ENCODE assay signal across 8 mouse cellular contexts in genomic region chr10:80116563-80116926, GRCm38 (mm10). TPM values are rescaled to one million over a fixed set of nuclear protein-coding genes. Genes with fewer than 3 reads are reported as not detected.
DNase-seq lines count a peak whose midpoint lies in the region; ATAC-seq and TF ChIP-seq lines count a peak whose summit lies in the region.

No protein-coding gene starts in this region.

- peaks cover 38% of the 10 kb centered on the region for H3K4me1 ChIP-seq in kidney, embryonic 16.5 days (ENCODE audit: insufficient read depth, low read length)
- H3K4me1 ChIP-seq in heart, embryonic 16.5 days (ENCODE audit: control insufficient read depth, insufficient read depth, low read length): peaks cover 37% of the 10 kb centered on the region
- peaks cover 19 to 31% of the 10 kb centered on the region in 2 experiments for H3K4me1 ChIP-seq in liver, embryonic 14.5 days (replicated peaks; ENCODE audit: control insufficient read depth in 2 of 2, insufficient read depth in 2 of 2, low read length in 1 of 2)
- peaks cover 39% of the 10 kb centered on the region for H3K4me1 ChIP-seq in stomach, embryonic 15.5 days

- H3K27ac ChIP-seq in kidney, embryonic 16.5 days (ENCODE audit: low read length): 0 out of 2 replicates have a peak overlapping the region, but pooled peaks have one; percentile 2
- H3K27ac ChIP-seq in heart, embryonic 16.5 days (ENCODE audit: low read length): peak overlapping the region; percentile 67
- peak overlapping the region; percentile 69 for H3K27ac ChIP-seq in liver, embryonic 14.5 days
- H3K27ac ChIP-seq in stomach, embryonic 15.5 days: peak overlapping the region; percentile 87

- no peak for DNase-seq in kidney, postnatal 14 days
- peak; percentile 33 for DNase-seq in brain, embryonic 14.5 days (ENCODE audit: low read depth)
- DNase-seq in liver, embryonic 14.5 days (ENCODE audit: low read depth in 3 of 3, low spot score in 3 of 3): no peak
- no peak for DNase-seq in layer of hippocampus, postnatal 25 days (ENCODE audit: extremely low spot score in 1 of 2, low spot score in 1 of 2)
- no peak for DNase-seq in left cerebral cortex, adult 9 months (ENCODE audit: low spot score in 2 of 2)

- peak overlapping the region; percentile 95 for H3K9ac ChIP-seq in kidney, embryonic 16.5 days (replicated peaks; ENCODE audit: low read length)
- peak overlapping the region; percentile 94 for H3K9ac ChIP-seq in heart, embryonic 16.5 days (ENCODE audit: low read length)
- H3K9ac ChIP-seq in liver, embryonic 14.5 days (replicated peaks): peak overlapping the region; percentile 99
- peak overlapping the region; percentile 86; the same call in 1 of the 2 replicates for H3K9ac ChIP-seq in stomach, embryonic 15.5 days

- no peaks in the 10 kb centered on the region for H3K9me3 ChIP-seq in kidney, embryonic 16.5 days (ENCODE audit: low read length)
- H3K9me3 ChIP-seq in heart, embryonic 16.5 days (replicated peaks; ENCODE audit: control insufficient read depth, low read length): no peaks in the 10 kb centered on the region
- H3K9me3 ChIP-seq in liver, embryonic 14.5 days (ENCODE audit: control insufficient read depth, low read length): no peaks in the 10 kb centered on the region
- no peaks in the 10 kb centered on the region for H3K9me3 ChIP-seq in stomach, embryonic 15.5 days

- TF ChIP-seq CTCF in brain, embryonic 14.5 days (IDR thresholded peaks at IDR 0.05; ENCODE audit: borderline replicate concordance, extremely low read depth, insufficient read depth, insufficient read length): no peak
- no peak for TF ChIP-seq CTCF in liver, embryonic 14.5 days (IDR thresholded peaks at IDR 0.05; ENCODE audit: low read depth)

- TF ChIP-seq EP300 in liver, embryonic 14.5 days (IDR thresholded peaks at IDR 0.05; ENCODE audit: low read depth): no peak

- no peaks in the 10 kb centered on the region for H3K27me3 ChIP-seq in kidney, embryonic 16.5 days (ENCODE audit: insufficient read depth, low read length)
- H3K27me3 ChIP-seq in heart, embryonic 16.5 days (ENCODE audit: control insufficient read depth, insufficient read depth, low read length): no peaks in the 10 kb centered on the region
- no peaks in the 10 kb centered on the region for H3K27me3 ChIP-seq in liver, embryonic 14.5 days (ENCODE audit: control insufficient read depth, insufficient read depth, low read length)
- no peaks in the 10 kb centered on the region for H3K27me3 ChIP-seq in stomach, embryonic 15.5 days (replicated peaks)

- ATAC-seq in kidney, embryonic 16.5 days (ENCODE audit: low FRiP score, low TSS enrichment): no peak
- ATAC-seq in heart, embryonic 16.5 days (replicated peaks; ENCODE audit: extremely low read depth, insufficient read depth, low FRiP score): no peak
- no peak for ATAC-seq in liver, embryonic 14.5 days (ENCODE audit: insufficient read depth)
- no peak for ATAC-seq in stomach, embryonic 15.5 days (ENCODE audit: insufficient read depth, low FRiP score, low read depth)

- H3K4me2 ChIP-seq in kidney, embryonic 16.5 days (replicated peaks; ENCODE audit: low read depth, low read length): peak overlapping the region; percentile 97
- H3K4me2 ChIP-seq in heart, embryonic 16.5 days (ENCODE audit: low read depth, low read length): peak overlapping the region; percentile 96
- H3K4me2 ChIP-seq in liver, embryonic 14.5 days (ENCODE audit: low read depth): peak overlapping the region; percentile 81
- peak overlapping the region; percentile 95 for H3K4me2 ChIP-seq in stomach, embryonic 15.5 days

- H3K36me3 ChIP-seq in kidney, embryonic 16.5 days (ENCODE audit: insufficient read depth, low read length): peaks cover 27% of the 10 kb centered on the region
- H3K36me3 ChIP-seq in heart, embryonic 16.5 days (ENCODE audit: control insufficient read depth, insufficient read depth): peaks cover 13% of the 10 kb centered on the region
- peaks cover 42% of the 10 kb centered on the region for H3K36me3 ChIP-seq in liver, embryonic 14.5 days (replicated peaks; ENCODE audit: control insufficient read depth, insufficient read depth, low read depth)
- H3K36me3 ChIP-seq in stomach, embryonic 15.5 days: peaks cover 10% of the 10 kb centered on the region; the same call in 1 of the 2 replicates

- WGBS in kidney, embryonic 16.5 days: 0% methylated on average over 27 of the region's 27 CpGs
- under 1% methylated on average over 27 of the region's 27 CpGs for WGBS in heart, embryonic 16.5 days
- WGBS in liver, embryonic 14.5 days (ENCODE audit: insufficient replicate concordance): under 1% methylated on average over 27 of the region's 27 CpGs
- 0% methylated on average over 27 of the region's 27 CpGs for WGBS in stomach, embryonic 15.5 days

- no peak for TF ChIP-seq POLR2A in brain, embryonic 14.5 days (IDR thresholded peaks at IDR 0.05; ENCODE audit: borderline replicate concordance, extremely low read depth, insufficient read depth, insufficient read length, poor library complexity, severe bottlenecking)

- peak overlapping the region; percentile 90 for H3K4me3 ChIP-seq in kidney, embryonic 16.5 days (ENCODE audit: low read length)
- peak overlapping the region; percentile 92 for H3K4me3 ChIP-seq in heart, embryonic 16.5 days (ENCODE audit: low read length)
- H3K4me3 ChIP-seq in liver, embryonic 14.5 days (ENCODE audit: insufficient read depth in 1 of 2, low read depth in 2 of 2, low read length in 2 of 2): peak overlapping the region; percentile 85 to 97
- peak overlapping the region; percentile 95 for H3K4me3 ChIP-seq in stomach, embryonic 15.5 days (replicated peaks)

RNA-seq across cellular contexts. Expression of gene Stk11, which starts 0.9 kb away (rescaled TPM):
- 18.2 and 20.2 TPM in 2 replicates for polyA plus RNA-seq in kidney, embryonic 16.5 days (2015; fragmentation: Nextera tagmentation; extraction: Ambion mirVana)
- 112 and 127 TPM in 2 replicates for polyA plus RNA-seq in brain, embryonic 14.5 days (2012; rRNA removed)
- 13.8 and 15.3 TPM in 2 replicates for polyA plus RNA-seq in heart, embryonic 16.5 days (2015; fragmentation: Nextera tagmentation; extraction: Ambion mirVana)
- polyA plus RNA-seq in liver, embryonic 14.5 days (2012; rRNA removed): 80.5 and 88.8 TPM in 2 replicates
- 17.4 and 18.9 TPM in 2 replicates for polyA plus RNA-seq in liver, embryonic 14.5 days (2014; fragmentation: Nextera tagmentation; extraction: Ambion mirVana)
- 16.9 and 19.2 TPM in 2 replicates for polyA plus RNA-seq in stomach, embryonic 15.5 days (2015; fragmentation: Nextera tagmentation; extraction: Ambion mirVana)
- total RNA-seq in layer of hippocampus, postnatal 25 days (2021): 10 to 100 TPM; 89.1 to 94.3 TPM

RNA-seq across cellular contexts. Expression of gene Sbno2, which starts 11.2 kb away (rescaled TPM):
- 16.1 and 17.6 TPM in 2 replicates for polyA plus RNA-seq in kidney, embryonic 16.5 days (2015; fragmentation: Nextera tagmentation; extraction: Ambion mirVana)
- polyA plus RNA-seq in brain, embryonic 14.5 days (2012; rRNA removed): 30.2 and 31.1 TPM in 2 replicates
- 11.7 and 13.5 TPM in 2 replicates for polyA plus RNA-seq in heart, embryonic 16.5 days (2015; fragmentation: Nextera tagmentation; extraction: Ambion mirVana)
- 10.0 and 10.1 TPM in 2 replicates for polyA plus RNA-seq in liver, embryonic 14.5 days (2012; rRNA removed)
- polyA plus RNA-seq in liver, embryonic 14.5 days (2014; fragmentation: Nextera tagmentation; extraction: Ambion mirVana): 6.6 and 7.6 TPM in 2 replicates
- 14.8 and 15.9 TPM in 2 replicates for polyA plus RNA-seq in stomach, embryonic 15.5 days (2015; fragmentation: Nextera tagmentation; extraction: Ambion mirVana)
- 10 to 100 TPM; 14.5 to 22.0 TPM for total RNA-seq in layer of hippocampus, postnatal 25 days (2021)

RNA-seq across cellular contexts. Expression of gene Atp5d, which starts 21.9 kb away (rescaled TPM):
- 676 and 688 TPM in 2 replicates for polyA plus RNA-seq in kidney, embryonic 16.5 days (2015; fragmentation: Nextera tagmentation; extraction: Ambion mirVana)
- polyA plus RNA-seq in brain, embryonic 14.5 days (2012; rRNA removed): 445 and 501 TPM in 2 replicates
- polyA plus RNA-seq in heart, embryonic 16.5 days (2015; fragmentation: Nextera tagmentation; extraction: Ambion mirVana): 1,107 and 1,132 TPM in 2 replicates
- polyA plus RNA-seq in liver, embryonic 14.5 days (2012; rRNA removed): 196 and 211 TPM in 2 replicates
- 249 and 270 TPM in 2 replicates for polyA plus RNA-seq in liver, embryonic 14.5 days (2014; fragmentation: Nextera tagmentation; extraction: Ambion mirVana)
- polyA plus RNA-seq in stomach, embryonic 15.5 days (2015; fragmentation: Nextera tagmentation; extraction: Ambion mirVana): 544 and 602 TPM in 2 replicates
- total RNA-seq in layer of hippocampus, postnatal 25 days (2021): 100 to 1,000 TPM; 338 to 391 TPM

RNA-seq across cellular contexts. Expression of gene Cbarp, which starts 24.1 kb away (rescaled TPM):
- polyA plus RNA-seq in kidney, embryonic 16.5 days (2015; fragmentation: Nextera tagmentation; extraction: Ambion mirVana): 6.4 and 7.3 TPM in 2 replicates
- 152 and 242 TPM in 2 replicates for polyA plus RNA-seq in brain, embryonic 14.5 days (2012; rRNA removed)
- polyA plus RNA-seq in heart, embryonic 16.5 days (2015; fragmentation: Nextera tagmentation; extraction: Ambion mirVana): 2.5 TPM in 2 replicates
- polyA plus RNA-seq in liver, embryonic 14.5 days (2012; rRNA removed): 1.8 and 2.2 TPM in 2 replicates
- polyA plus RNA-seq in liver, embryonic 14.5 days (2014; fragmentation: Nextera tagmentation; extraction: Ambion mirVana): 0.42 and 1.1 TPM in 2 replicates
- polyA plus RNA-seq in stomach, embryonic 15.5 days (2015; fragmentation: Nextera tagmentation; extraction: Ambion mirVana): 5.1 and 6.7 TPM in 2 replicates
- 100 to 1,000 TPM; 399 to 401 TPM for total RNA-seq in layer of hippocampus, postnatal 25 days (2021)

RNA-seq across cellular contexts. Expression of gene Midn, which starts 31.5 kb away (rescaled TPM):
- polyA plus RNA-seq in kidney, embryonic 16.5 days (2015; fragmentation: Nextera tagmentation; extraction: Ambion mirVana): 15.9 and 16.8 TPM in 2 replicates
- 177 and 213 TPM in 2 replicates for polyA plus RNA-seq in brain, embryonic 14.5 days (2012; rRNA removed)
- 10.3 and 13.0 TPM in 2 replicates for polyA plus RNA-seq in heart, embryonic 16.5 days (2015; fragmentation: Nextera tagmentation; extraction: Ambion mirVana)
- 9.1 and 10.3 TPM in 2 replicates for polyA plus RNA-seq in liver, embryonic 14.5 days (2012; rRNA removed)
- polyA plus RNA-seq in liver, embryonic 14.5 days (2014; fragmentation: Nextera tagmentation; extraction: Ambion mirVana): 5.1 and 5.7 TPM in 2 replicates
- polyA plus RNA-seq in stomach, embryonic 15.5 days (2015; fragmentation: Nextera tagmentation; extraction: Ambion mirVana): 16.0 and 19.8 TPM in 2 replicates
- total RNA-seq in layer of hippocampus, postnatal 25 days (2021): 10 to 100 TPM; 61.4 to 82.4 TPM

Comparison
In these comparisons a context has a peak if more than half of its experiments do, and no peak if none do; other contexts are left out.
1. H3K27ac ChIP-seq: peak in every context shown above with its lines; median percentile 87 in stomach, embryonic 15.5 days; 69 in liver, embryonic 14.5 days; 67 in heart, embryonic 16.5 days; 2 in kidney, embryonic 16.5 days.